ENCODE assay signal across 11 mouse cellular contexts in the genomic region with DNA sequence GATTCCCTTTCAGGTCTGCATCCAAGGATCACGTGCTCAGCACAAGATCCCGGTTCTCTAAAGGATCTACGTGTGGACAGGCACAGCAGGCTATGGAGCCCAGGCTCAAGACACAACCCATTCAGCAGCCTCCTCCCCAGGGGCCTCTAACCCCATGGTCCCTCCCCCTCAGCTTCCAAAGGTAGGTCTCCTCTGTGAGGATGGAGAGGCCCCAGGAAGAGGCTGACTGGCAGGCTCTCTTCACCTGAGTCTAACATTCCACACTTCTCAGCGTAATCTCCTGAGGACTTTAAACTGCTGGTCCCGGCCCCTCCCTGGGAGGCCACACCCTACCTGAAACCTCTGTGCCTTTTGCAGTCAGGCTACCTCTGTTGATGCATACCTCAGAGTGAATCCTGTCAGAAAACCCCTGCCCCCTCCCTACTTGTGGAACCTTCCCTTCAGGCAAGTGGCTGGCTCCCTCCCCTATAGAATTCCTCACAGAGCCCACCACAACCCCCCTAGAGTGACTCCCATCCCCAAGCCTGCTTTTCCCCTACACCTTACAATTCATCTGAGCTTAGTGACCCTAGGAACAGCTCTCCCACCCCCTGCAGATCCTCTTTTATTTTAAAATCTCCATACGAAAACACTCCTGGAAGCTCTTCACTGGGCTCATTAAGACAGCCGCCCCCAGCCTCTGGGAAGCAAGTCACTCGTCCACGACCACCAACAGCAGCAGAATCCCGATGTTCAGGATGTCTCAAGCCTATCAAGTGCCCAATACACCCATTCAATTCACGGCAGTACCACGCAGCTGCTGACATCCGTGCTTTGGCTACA. TPM values are rescaled to one million over a fixed set of nuclear protein-coding genes. Genes with fewer than 3 reads are reported as not detected.
A peak's percentile ranks its signal among the peaks of the same experiment; 100 is the strongest.
DNase-seq lines count a peak whose midpoint lies in the region; ATAC-seq lines count a peak whose summit lies in the region.
"Had no signal": no experiment of that assay in that cellular context is flagged by ENCODE, and none has a peak within 500 bp of the region (broad histone marks: within the 10 kb centered on the region; RNA-seq: fewer than 3 reads in every experiment).

No protein-coding gene starts in this region.

- 37% methylated on average over 13 of the region's 13 CpGs for WGBS in heart, embryonic 13.5 days
- WGBS in hindbrain, embryonic 15.5 days: 10% methylated on average over 13 of the region's 13 CpGs
- WGBS in stomach, embryonic 15.5 days: 33% methylated on average over 13 of the region's 13 CpGs

- H3K4me2 ChIP-seq in heart, embryonic 13.5 days: peak overlapping the region; percentile 98
- peak overlapping the region; percentile 73 for H3K4me2 ChIP-seq in hindbrain, embryonic 15.5 days
- peak overlapping the region; percentile 13; the same call in 1 of the 2 replicates for H3K4me2 ChIP-seq in stomach, embryonic 15.5 days

- intact Hi-C loops in heart, postnatal 36 days (cut with DNase I): loop anchor here (5.0 kb wide), 2 partner anchors 57 to 77 kb away; no protein-coding TSS in a partner anchor

- H3K36me3 ChIP-seq in heart, embryonic 13.5 days: no peaks in the 10 kb centered on the region
- peaks cover 41% of the 10 kb centered on the region for H3K36me3 ChIP-seq in megakaryocyte, embryonic 14.5 days (replicated peaks; ENCODE audit: low read length)
- no peaks in the 10 kb centered on the region for H3K36me3 ChIP-seq in hindbrain, embryonic 15.5 days
- no peaks in the 10 kb centered on the region for H3K36me3 ChIP-seq in stomach, embryonic 15.5 days

- H3K9me3 ChIP-seq in heart, embryonic 13.5 days: no peaks in the 10 kb centered on the region
- H3K9me3 ChIP-seq in megakaryocyte, embryonic 14.5 days: no peaks in the 10 kb centered on the region
- H3K9me3 ChIP-seq in hindbrain, embryonic 15.5 days: no peaks in the 10 kb centered on the region
- no peaks in the 10 kb centered on the region for H3K9me3 ChIP-seq in stomach, embryonic 15.5 days

- peaks cover 43% of the 10 kb centered on the region for H3K4me1 ChIP-seq in heart, embryonic 13.5 days
- H3K4me1 ChIP-seq in megakaryocyte, embryonic 14.5 days: peaks cover 88% of the 10 kb centered on the region
- H3K4me1 ChIP-seq in hindbrain, embryonic 15.5 days (replicated peaks): peaks cover 46% of the 10 kb centered on the region
- peaks cover 8% of the 10 kb centered on the region for H3K4me1 ChIP-seq in stomach, embryonic 15.5 days

- no peak for DNase-seq in heart, postnatal 36 days
- DNase-seq in right cerebral cortex, adult 18-20 months: no peak
- DNase-seq in thymus, postnatal 14 days: no peak
- DNase-seq: adrenal gland, postnatal 14 days; gastrocnemius, postnatal 25 days; right cerebral cortex, postnatal 4 days had no signal

- peaks cover 20% of the 10 kb centered on the region; the same call in 1 of the 2 replicates for H3K27me3 ChIP-seq in heart, embryonic 13.5 days (replicated peaks)
- H3K27me3 ChIP-seq in megakaryocyte, embryonic 14.5 days (replicated peaks): no peaks in the 10 kb centered on the region
- no peaks in the 10 kb centered on the region for H3K27me3 ChIP-seq in hindbrain, embryonic 15.5 days
- H3K27me3 ChIP-seq in stomach, embryonic 15.5 days (replicated peaks): peaks cover 24% of the 10 kb centered on the region; the same call in 1 of the 2 replicates

- H3K4me3 ChIP-seq in heart, embryonic 13.5 days: peak overlapping the region; percentile 9; the same call in 1 of the 2 replicates
- peak overlapping the region; percentile 85 for H3K4me3 ChIP-seq in megakaryocyte, embryonic 14.5 days (replicated peaks)
- no peak overlapping the region for H3K4me3 ChIP-seq in hindbrain, embryonic 15.5 days
- H3K4me3 ChIP-seq in stomach, embryonic 15.5 days (replicated peaks): no peak overlapping the region

- no peak overlapping the region for H3K27ac ChIP-seq in heart, embryonic 13.5 days (replicated peaks)
- H3K27ac ChIP-seq in hindbrain, embryonic 15.5 days (replicated peaks): no peak overlapping the region
- no peak overlapping the region for H3K27ac ChIP-seq in stomach, embryonic 15.5 days

- no peak for ATAC-seq in heart, embryonic 13.5 days (ENCODE audit: extremely low read depth, insufficient number of reproducible peaks, low FRiP score, low TSS enrichment)
- ATAC-seq in megakaryocyte, adult 5-6 weeks (ENCODE audit: poor library complexity, severe bottlenecking): no peak
- no peak for ATAC-seq in hindbrain, embryonic 15.5 days (ENCODE audit: low FRiP score, low read depth)
- peak; percentile 19; the same call in 1 of the 2 replicates for ATAC-seq in stomach, embryonic 15.5 days (ENCODE audit: insufficient read depth, low FRiP score, low read depth)

- peak overlapping the region; percentile 38; the same call in 1 of the 2 replicates for H3K9ac ChIP-seq in heart, embryonic 13.5 days
- no peak overlapping the region; the same call in 1 of the 2 replicates for H3K9ac ChIP-seq in hindbrain, embryonic 15.5 days
- no peak overlapping the region for H3K9ac ChIP-seq in stomach, embryonic 15.5 days

RNA-seq across cellular contexts. Expression of a gene that starts 3.4 kb away (rescaled TPM):
- 18.4 and 22.2 TPM in 2 replicates for polyA plus RNA-seq in heart, embryonic 13.5 days (2015; fragmentation: Nextera tagmentation; extraction: Ambion mirVana)
- 10 to 100 TPM; 71.9 to 90.8 TPM for total RNA-seq in heart, postnatal 36 days (2021)
- polyA plus RNA-seq in megakaryocyte, embryonic 14.5 days (2012; ENCODE audit: insufficient read depth, low replicate concordance): 27.7 and 50.7 TPM in 2 replicates
- total RNA-seq in megakaryocyte, adult 5-6 weeks (2015): not detected in 2 replicates
- not detected in 2 replicates for total RNA-seq in megakaryocyte, adult 5-6 weeks (2017)
- 9.8 and 13.4 TPM in 2 replicates for polyA plus RNA-seq in hindbrain, embryonic 15.5 days (2015; fragmentation: Nextera tagmentation; extraction: Ambion mirVana)
- polyA plus RNA-seq in stomach, embryonic 15.5 days (2015; fragmentation: Nextera tagmentation; extraction: Ambion mirVana): 26.9 and 27.1 TPM in 2 replicates

Comparison
In these comparisons a context has a peak if more than half of its experiments do, and no peak if none do; other contexts are left out.
1. H3K4me2 ChIP-seq: peak in every context shown above with its lines; median percentile 98 in heart, embryonic 13.5 days; 73 in hindbrain, embryonic 15.5 days; 13 in stomach, embryonic 15.5 days.
2. H3K4me3 ChIP-seq: peak in heart, embryonic 13.5 days (single experiment) and megakaryocyte, embryonic 14.5 days (single experiment); none in hindbrain, embryonic 15.5 days (single experiment) and stomach, embryonic 15.5 days (single experiment).